Comparison of ENCODE assay signal across 21 mouse cellular contexts in genomic region chr6:85306375-85306774, GRCm38 (mm10). TPM values are rescaled to one million over a fixed set of nuclear protein-coding genes. Genes with fewer than 3 reads are reported as not detected.
DNase-seq lines count a peak whose midpoint lies in the region; ATAC-seq and TF ChIP-seq lines count a peak whose summit lies in the region.
"Had no signal": no experiment of that assay in that cellular context is flagged by ENCODE, and none has a peak within 500 bp of the region (broad histone marks: within the 10 kb centered on the region; RNA-seq: fewer than 3 reads in every experiment).

No protein-coding gene starts in this region.

- no peak for TF ChIP-seq CTCF in layer of hippocampus, adult 2 months (conservative IDR thresholded peaks at IDR 0.05)

- no peak overlapping the region for H3K4me2 ChIP-seq in forebrain, embryonic 11.5 days (ENCODE audit: low read depth, low read length, severe bottlenecking)
- H3K4me2 ChIP-seq: embryonic facial prominence, embryonic 12.5 days; forebrain, embryonic 12.5 days had no signal

- peaks cover 3% of the 10 kb centered on the region for H3K27me3 ChIP-seq in megakaryocyte, embryonic 14.5 days (replicated peaks)
- H3K27me3 ChIP-seq in forebrain, embryonic 11.5 days (ENCODE audit: control insufficient read depth, insufficient read depth, low read length), result no peaks in the 10 kb centered on the region
- H3K27me3 ChIP-seq: embryonic facial prominence, embryonic 12.5 days; forebrain, embryonic 12.5 days had no signal

- peak; percentile 79 for ATAC-seq in granulocyte monocyte progenitor cell, adult 5-6 weeks (replicated peaks; ENCODE audit: poor library complexity, severe bottlenecking)
- ATAC-seq in forebrain, embryonic 11.5 days (replicated peaks; ENCODE audit: low FRiP score), result no peak
- ATAC-seq: forebrain, embryonic 14.5 days; forebrain, embryonic 16.5 days had no signal

- no peaks in the 10 kb centered on the region for H3K36me3 ChIP-seq in megakaryocyte, embryonic 14.5 days (replicated peaks; ENCODE audit: low read length)
- H3K36me3 ChIP-seq in forebrain, embryonic 11.5 days (ENCODE audit: control insufficient read depth, insufficient read depth, low read length), result no peaks in the 10 kb centered on the region
- H3K36me3 ChIP-seq: embryonic facial prominence, embryonic 10.5 days; embryonic facial prominence, embryonic 12.5 days; forebrain, embryonic 12.5 days had no signal

- no peaks in the 10 kb centered on the region for H3K9me3 ChIP-seq in megakaryocyte, embryonic 14.5 days
- H3K9me3 ChIP-seq in forebrain, embryonic 11.5 days (ENCODE audit: control insufficient read depth, low read length), result no peaks in the 10 kb centered on the region
- H3K9me3 ChIP-seq: embryonic facial prominence, embryonic 10.5 days; embryonic facial prominence, embryonic 12.5 days; forebrain, embryonic 12.5 days had no signal

- H3K4me3 ChIP-seq in layer of hippocampus, adult 2 months, result no peak overlapping the region
- peak overlapping the region; percentile 35 for H3K4me3 ChIP-seq in megakaryocyte, embryonic 14.5 days (replicated peaks)
- H3K4me3 ChIP-seq in forebrain, embryonic 11.5 days (ENCODE audit: low read depth, low read length), result no peak overlapping the region
- H3K4me3 ChIP-seq: embryonic facial prominence, embryonic 10.5 days; embryonic facial prominence, embryonic 12.5 days; forebrain, embryonic 12.5 days had no signal

- 0 out of 2 replicates have a peak overlapping the region, but pooled peaks have one; percentile 18 for H3K27ac ChIP-seq in layer of hippocampus, adult 2 months
- H3K27ac ChIP-seq in forebrain, embryonic 11.5 days (ENCODE audit: low read depth, low read length), result no peak overlapping the region
- H3K27ac ChIP-seq: embryonic facial prominence, embryonic 10.5 days; embryonic facial prominence, embryonic 12.5 days; forebrain, embryonic 12.5 days had no signal

- H3K9ac ChIP-seq in forebrain, embryonic 11.5 days (ENCODE audit: low read length), result no peak overlapping the region
- H3K9ac ChIP-seq: embryonic facial prominence, embryonic 12.5 days; forebrain, embryonic 12.5 days had no signal

- H3K4me1 ChIP-seq in megakaryocyte, embryonic 14.5 days, result peaks cover 29% of the 10 kb centered on the region
- peaks cover 3% of the 10 kb centered on the region; the same call in 1 of the 2 replicates for H3K4me1 ChIP-seq in forebrain, embryonic 11.5 days (replicated peaks; ENCODE audit: control insufficient read depth, insufficient read depth, low read length)
- H3K4me1 ChIP-seq: embryonic facial prominence, embryonic 12.5 days had no signal

- no peak for DNase-seq in layer of hippocampus, adult 2 months (ENCODE audit: low spot score in 2 of 2)
- no peak for DNase-seq in layer of hippocampus, postnatal 36 days
- no peak for DNase-seq in left cerebral cortex, adult 18-20 months (ENCODE audit: low spot score in 2 of 2)
- DNase-seq in liver, result no peak
- no peak for DNase-seq in forebrain, embryonic 11.5 days (ENCODE audit: low spot score)
- DNase-seq: adrenal gland, adult 2 months; adrenal gland, postnatal 10 days; adrenal gland, postnatal 25 days; cerebellum, adult 11 months; cerebellum, adult 18-20 months; cerebellum, adult 8-10 months; cerebellum, adult 9-11 months; cerebellum, postnatal 14 days; cerebellum, postnatal 36 days had no signal

- 85% methylated on average over 3 of the region's 3 CpGs for WGBS in forebrain, embryonic 11.5 days

RNA-seq across cellular contexts. Expression of gene Sfxn5, which starts 26.8 kb away (rescaled TPM):
- total RNA-seq in layer of hippocampus, adult 2 months (2021), result 100 to 1,000 TPM; 167 to 175 TPM
- 100 to 1,000 TPM; 164 to 165 TPM for total RNA-seq in layer of hippocampus, postnatal 36 days (2021)
- total RNA-seq in granulocyte monocyte progenitor cell, adult 5-6 weeks (2014; fragmentation: Nextera tagmentation), result 0.92 and 2.1 TPM in 2 replicates
- total RNA-seq in granulocyte monocyte progenitor cell, adult 5-6 weeks (2017), result 0.93 and 2.0 TPM in 2 replicates
- 0.72 TPM in 1 of 2 replicates, not detected in the other for polyA plus RNA-seq in megakaryocyte, embryonic 14.5 days (2012; ENCODE audit: insufficient read depth, low replicate concordance)
- total RNA-seq in left cerebral cortex, adult 18-20 months (2021), result 100 to 1,000 TPM; 163 to 164 TPM
- polyA plus RNA-seq in forebrain, embryonic 11.5 days (2014; fragmentation: Nextera tagmentation; extraction: Ambion mirVana), result 12.5 and 13.8 TPM in 2 replicates

Comparison
In these comparisons a context has a peak if more than half of its experiments do, and no peak if none do; other contexts are left out.
1. RNA of gene Sfxn5, which starts 26.8 kb away (total RNA-seq): 167 to 175 TPM in layer of hippocampus, adult 2 months, 164 to 165 TPM in layer of hippocampus, postnatal 36 days and 163 to 164 TPM in left cerebral cortex, adult 18-20 months; 0.92 to 2.1 TPM in granulocyte monocyte progenitor cell, adult 5-6 weeks; every median in the first group is over 10 times any median in the second.